Mouse (Mus musculus) ES-Bruce4 (cell line): ENCODE data around the gene Unc5a. TPM values are rescaled to one million over a fixed set of nuclear protein-coding genes. Genes with fewer than 3 reads are reported as not detected.

Source experiments
- H3K27ac ChIP-seq: 2 replicates; pipeline ENCODE4 v1.5.1; 2012; ENCODE audit warnings: low read length, inconsistent platforms; ENCODE audit not compliant: insufficient read depth
- H3K27me3 ChIP-seq: 2 replicates; pipeline ENCODE4 v1.6.1; 2012; ENCODE audit warnings: mild to moderate bottlenecking, low read length, inconsistent platforms; ENCODE audit not compliant: control insufficient read depth, poor library complexity, insufficient read depth, severe bottlenecking
- H3K36me3 ChIP-seq: 2 replicates; pipeline ENCODE4 v1.6.1; 2012; ENCODE audit warnings: inconsistent platforms, mild to moderate bottlenecking, low read length, moderate library complexity; ENCODE audit not compliant: control insufficient read depth, poor library complexity, insufficient read depth, severe bottlenecking
- H3K4me1 ChIP-seq: one replicate; pipeline ENCODE4 v1.8.1; 2011; ENCODE audit warnings: low read length; ENCODE audit not compliant: control insufficient read depth, insufficient read depth
- H3K4me3 ChIP-seq: 2 replicates; pipeline ENCODE4 v1.5.1; 2011; ENCODE audit warnings: low read depth, mild to moderate bottlenecking, low read length
- H3K9ac ChIP-seq: 2 replicates; pipeline ENCODE4 v1.6.1; 2012; ENCODE audit warnings: low read depth, mild to moderate bottlenecking, inconsistent platforms; ENCODE audit not compliant: poor library complexity, severe bottlenecking
- H3K9me3 ChIP-seq: replicated peaks from 2 replicates; pipeline ENCODE4 v1.6.1; 2012; ENCODE audit warnings: mild to moderate bottlenecking, low read length, inconsistent platforms; ENCODE audit not compliant: control insufficient read depth, poor library complexity, insufficient read depth, severe bottlenecking
- CTCF ChIP-seq: IDR thresholded peaks from one replicate; pipeline ENCODE4 v1.8.1; 2011; ENCODE audit warnings: low read depth, low read length
- EP300 ChIP-seq: IDR thresholded peaks from 2 replicates; pipeline ENCODE4 v1.6.1; 2011; ENCODE audit warnings: low read depth, low read length; ENCODE audit not compliant: insufficient read depth
- POLR2A ChIP-seq: IDR thresholded peaks from one replicate; pipeline ENCODE4 v1.8.1; 2011; ENCODE audit warnings: low read length; ENCODE audit not compliant: insufficient read depth
- polyA plus RNA-seq: library from polyadenylated mRNA; stranded (reverse); fragments of >200 nt; gene quantifications from 2 replicates; pipeline ENCODE4 v1.2.4, GENCODE M21; 2011; ENCODE audit warnings: low read depth; ENCODE audit not compliant: missing spikeins, insufficient read depth, insufficient read length

Unc5a gene
- polyA plus RNA-seq, 1 experiment: 0.66 TPM

DNA sequence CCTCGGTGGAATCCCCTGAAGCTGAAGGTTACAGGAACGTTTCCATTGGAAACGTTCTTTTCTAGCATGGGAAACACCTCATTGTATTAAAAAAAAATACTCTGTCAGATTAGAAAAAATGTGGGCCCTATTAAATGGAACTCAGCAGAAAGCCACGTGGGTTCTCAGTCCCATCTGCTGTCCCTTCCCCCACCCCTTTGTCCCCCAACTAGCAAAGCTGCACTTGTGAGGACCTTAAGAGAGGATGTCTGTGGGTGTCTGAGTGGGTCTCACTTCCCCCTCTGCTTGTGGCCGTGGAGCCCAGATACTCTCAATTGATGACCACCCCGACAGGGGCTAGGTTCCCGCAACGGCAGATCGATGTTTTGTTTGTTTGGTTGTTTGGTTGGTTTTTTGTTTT lies 27.5 kb upstream of the Unc5a start:
- Histone ChIP-seq H3K36me3 (no peaks in the 10 kb centered on the region), H3K4me3 (no peak overlapping the region), H3K9ac (no peak overlapping the region), H3K4me1 (peaks cover 3% of the 10 kb centered on the region), H3K27ac (no peak overlapping the region), H3K9me3 (no peaks in the 10 kb centered on the region), H3K27me3 (no peaks in the 10 kb centered on the region)
- TF ChIP-seq POLR2A (no peak), CTCF (no peak), EP300 (no peak)

DNA sequence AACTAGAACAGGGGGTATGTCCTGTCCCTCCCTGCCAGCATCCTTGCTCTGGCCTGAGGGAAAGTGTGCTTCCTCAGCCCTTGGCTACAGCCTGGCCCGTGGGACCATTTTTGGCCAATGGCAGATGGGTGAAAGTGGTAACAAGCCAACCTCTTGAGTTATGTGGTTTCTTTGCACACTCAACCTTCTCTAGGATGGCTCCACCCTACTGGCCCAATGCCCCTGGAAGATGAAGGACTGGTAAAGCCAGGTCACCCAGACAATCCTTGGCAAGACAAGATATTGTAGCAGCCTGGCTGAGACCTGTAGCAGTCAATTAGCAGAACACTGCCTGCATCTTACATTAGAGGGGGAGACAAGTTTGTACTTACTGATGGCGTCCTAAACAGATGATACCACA lies 25.5 kb upstream of the Unc5a start:
- Histone ChIP-seq H3K27me3 (no peaks in the 10 kb centered on the region), H3K4me1 (peaks cover 3% of the 10 kb centered on the region), H3K4me3 (no peak overlapping the region), H3K27ac (no peak overlapping the region), H3K9ac (no peak overlapping the region), H3K9me3 (no peaks in the 10 kb centered on the region), H3K36me3 (no peaks in the 10 kb centered on the region)
- no peak for TF ChIP-seq EP300
- no peak for TF ChIP-seq POLR2A
- no peak for TF ChIP-seq CTCF

DNA sequence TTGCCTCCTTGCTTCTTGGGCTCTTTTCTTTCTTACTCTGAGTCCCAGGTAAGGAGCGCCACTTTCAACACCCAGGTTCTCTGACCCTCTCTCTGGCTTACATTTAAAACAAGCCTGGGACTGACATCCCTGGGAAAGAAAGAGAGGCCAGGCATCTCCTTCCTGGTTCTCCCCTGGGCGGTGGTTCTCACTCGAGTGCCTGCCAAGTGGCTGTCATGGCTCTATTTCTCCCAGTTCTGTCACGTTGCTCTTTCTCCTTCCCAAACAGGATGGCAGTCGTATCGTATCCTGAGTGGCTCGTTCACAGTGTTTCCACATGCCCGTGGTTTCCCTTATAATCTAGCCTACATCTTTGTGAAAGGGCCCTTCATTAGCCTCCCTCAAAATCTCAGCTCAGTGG lies 23.7 kb upstream of the Unc5a start:
- Histone ChIP-seq H3K27ac (no peak overlapping the region), H3K36me3 (no peaks in the 10 kb centered on the region), H3K27me3 (no peaks in the 10 kb centered on the region), H3K9me3 (no peaks in the 10 kb centered on the region), H3K4me1 (no peaks in the 10 kb centered on the region), H3K9ac (no peak overlapping the region), H3K4me3 (no peak overlapping the region)
- TF ChIP-seq EP300: no peak
- TF ChIP-seq CTCF: no peak
- TF ChIP-seq POLR2A: no peak

DNA sequence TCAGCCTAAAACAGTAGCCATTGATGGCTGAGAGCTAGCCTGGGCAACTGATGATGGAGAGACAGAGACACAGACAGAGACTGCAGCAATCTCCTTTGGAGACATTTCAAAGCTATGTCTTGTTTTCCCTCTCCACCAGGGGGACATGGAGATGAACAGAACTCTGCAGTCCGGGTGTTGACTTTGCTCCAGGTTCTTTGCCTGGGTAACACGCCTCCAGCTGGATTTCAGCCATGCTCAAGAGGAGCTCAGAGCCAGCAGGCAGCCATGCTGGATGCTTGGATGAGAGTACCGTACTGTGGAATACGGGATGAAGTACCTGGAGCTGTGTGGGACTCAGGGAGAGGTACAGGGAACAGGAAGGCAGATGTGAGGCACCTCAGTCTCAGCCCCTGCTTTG lies 22.6 kb upstream of the Unc5a start:
- H3K4me1 ChIP-seq: no peaks in the 10 kb centered on the region
- TF ChIP-seq CTCF: no peak
- no peak for TF ChIP-seq EP300
- no peak for TF ChIP-seq POLR2A

DNA sequence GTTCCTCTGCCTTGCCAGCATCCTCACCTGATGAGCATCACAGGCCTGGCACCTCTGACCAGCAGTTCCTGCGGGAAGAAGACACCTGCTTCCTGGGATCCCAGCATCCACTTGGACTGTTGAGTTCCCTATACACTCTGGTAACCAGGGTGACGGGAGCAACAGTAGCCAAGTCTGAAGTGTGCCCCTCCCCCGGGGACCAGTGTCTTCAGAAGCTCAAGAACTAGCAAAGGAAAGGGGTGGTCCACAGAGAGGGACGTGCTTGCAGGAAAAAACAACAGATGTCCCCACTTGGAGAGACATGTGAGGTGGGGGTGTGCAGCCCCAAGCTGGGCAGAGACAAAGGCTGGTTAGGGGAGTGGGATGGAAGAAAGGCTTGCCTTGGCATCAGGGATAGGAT lies 19.1 kb upstream of the Unc5a start:
- H3K4me3 ChIP-seq: no peak overlapping the region
- no peaks in the 10 kb centered on the region for H3K4me1 ChIP-seq
- H3K27ac ChIP-seq: no peak overlapping the region
- no peaks in the 10 kb centered on the region for H3K9me3 ChIP-seq
- no peak for TF ChIP-seq EP300
- TF ChIP-seq POLR2A: no peak
- no peak for TF ChIP-seq CTCF
- H3K27me3 ChIP-seq: no peaks in the 10 kb centered on the region
- H3K36me3 ChIP-seq: no peaks in the 10 kb centered on the region
- no peak overlapping the region for H3K9ac ChIP-seq

More for the DNA sequence above, 22.6 kb upstream of the Unc5a start:
- H3K27ac ChIP-seq: no peak overlapping the region
- no peaks in the 10 kb centered on the region for H3K27me3 ChIP-seq
- H3K36me3 ChIP-seq: no peaks in the 10 kb centered on the region
- H3K9ac ChIP-seq: no peak overlapping the region
- no peak overlapping the region for H3K4me3 ChIP-seq
- no peaks in the 10 kb centered on the region for H3K9me3 ChIP-seq

DNA sequence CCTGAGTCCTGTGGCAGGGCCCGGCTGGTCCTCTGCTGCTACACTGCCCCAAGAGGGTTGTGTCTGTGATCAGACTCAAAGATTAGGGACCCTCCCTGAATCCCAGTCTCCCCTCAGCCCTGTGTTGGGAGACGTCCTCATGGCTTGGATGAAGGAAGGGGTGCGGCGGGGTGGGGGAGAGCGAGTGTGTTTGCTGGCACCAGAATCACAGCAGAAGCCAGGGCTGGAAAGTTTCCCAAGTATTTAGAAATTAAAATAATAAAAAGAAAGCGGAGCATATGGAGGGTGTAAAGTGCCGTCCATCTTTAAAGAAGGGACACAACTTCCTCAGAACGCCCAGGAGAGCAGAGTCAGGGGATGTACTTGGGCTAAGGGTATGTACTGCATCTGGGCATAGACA lies 14.3 kb upstream of the Unc5a start:
- Histone ChIP-seq H3K4me1 (no peaks in the 10 kb centered on the region), H3K4me3 (no peak overlapping the region), H3K9ac (no peak overlapping the region), H3K27me3 (no peaks in the 10 kb centered on the region), H3K9me3 (no peaks in the 10 kb centered on the region), H3K36me3 (no peaks in the 10 kb centered on the region), H3K27ac (no peak overlapping the region)
- TF ChIP-seq EP300: no peak
- no peak for TF ChIP-seq CTCF
- TF ChIP-seq POLR2A: no peak

DNA sequence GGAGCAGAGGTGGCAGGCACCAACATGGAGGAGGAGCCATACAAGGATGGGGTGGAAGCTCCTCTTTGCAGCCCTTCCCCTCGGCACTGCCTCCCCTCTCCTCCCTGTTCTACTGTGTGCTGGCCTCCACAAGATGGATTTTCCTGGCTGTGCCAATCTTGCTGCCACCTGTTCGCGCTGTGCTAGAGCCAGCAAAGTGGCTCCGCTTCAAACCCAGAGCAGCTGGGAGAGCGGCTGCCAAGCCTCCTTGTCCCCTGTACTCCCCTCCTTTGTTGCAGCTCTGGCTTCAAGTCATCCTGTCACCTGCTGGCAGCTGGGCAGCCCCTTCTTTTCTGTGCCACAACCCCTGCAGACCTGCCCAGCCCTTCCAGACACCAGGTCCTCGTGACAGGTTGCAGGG lies 13.0 kb upstream of the Unc5a start:
- Histone ChIP-seq H3K9me3 (no peaks in the 10 kb centered on the region), H3K9ac (no peak overlapping the region), H3K4me3 (no peak overlapping the region), H3K4me1 (no peaks in the 10 kb centered on the region), H3K27ac (no peak overlapping the region), H3K27me3 (no peaks in the 10 kb centered on the region), H3K36me3 (no peaks in the 10 kb centered on the region)
- TF ChIP-seq POLR2A: no peak
- TF ChIP-seq CTCF: no peak
- no peak for TF ChIP-seq EP300
